Mouse (Mus musculus): ENCODE data around the gene Rps2. TPM values are rescaled to one million over a fixed set of nuclear protein-coding genes. Genes with fewer than 3 reads are reported as not detected.

Gene Rps2
- polyA plus RNA-seq, 1 experiment from 2014 or later = 1,693 TPM

GRCm38 (mm10) chr17:24689251-24690081 lies 28.4 kb upstream of the Rps2 start, which contains the start of gene Syngr3:
Syngr3 (minus strand) TSS chr17:24689955.
- peaks cover 22% of the 10 kb centered on the region for H3K36me3 ChIP-seq
- peak within 1 kb of the TSS; percentile 73; the same call in 1 of the 2 replicates for H3K27ac ChIP-seq
- H3K4me1 ChIP-seq = peaks cover 31% of the 10 kb centered on the region
- peaks cover 64% of the 10 kb centered on the region for H3K27me3 ChIP-seq (ENCODE audit: low read depth, poor library complexity, severe bottlenecking)
- H3K9me3 ChIP-seq (replicated peaks) = no peaks in the 10 kb centered on the region
- 1% methylated on average over 54 of the region's 55 CpGs for WGBS
- H3K4me3 ChIP-seq = peak within 1 kb of the TSS; percentile 81
- peak; percentile 59 for DNase-seq (ENCODE audit: low spot score)

GRCm38 (mm10) chr17:24692385-24692784 lies 25.5 kb upstream of the Rps2 start:
- no peaks in the 10 kb centered on the region for H3K9me3 ChIP-seq (replicated peaks)
- H3K4me3 ChIP-seq = no peak overlapping the region
- 92% methylated on average over 5 of the region's 5 CpGs for WGBS
- peaks cover 39% of the 10 kb centered on the region for H3K4me1 ChIP-seq
- peaks cover 22% of the 10 kb centered on the region for H3K36me3 ChIP-seq
- peaks cover 51% of the 10 kb centered on the region for H3K27me3 ChIP-seq (ENCODE audit: low read depth, poor library complexity, severe bottlenecking)
- no peak for DNase-seq (ENCODE audit: low spot score)
- no peak overlapping the region for H3K27ac ChIP-seq

GRCm38 (mm10) chr17:24695326-24696010 lies 22.4 kb upstream of the Rps2 start:
- H3K9me3 ChIP-seq (replicated peaks) = no peaks in the 10 kb centered on the region
- DNase-seq (ENCODE audit: low spot score) = no peak
- WGBS = 7% methylated on average over 50 of the region's 51 CpGs
- peak overlapping the region; percentile 85 for H3K4me3 ChIP-seq
- H3K27ac ChIP-seq = peak overlapping the region; percentile 93
- H3K36me3 ChIP-seq = peaks cover 38% of the 10 kb centered on the region
- H3K27me3 ChIP-seq (ENCODE audit: low read depth, poor library complexity, severe bottlenecking) = peaks cover 25% of the 10 kb centered on the region
- peaks cover 29% of the 10 kb centered on the region for H3K4me1 ChIP-seq

GRCm38 (mm10) chr17:24696011-24696697 lies 21.8 kb upstream of the Rps2 start, which contains the start of the genes Gfer and Noxo1:
Gfer (minus strand) TSS chr17:24696156.
Noxo1 (plus strand) TSS chr17:24696234.
- peak within 1 kb of the TSS; percentile 93 for H3K27ac ChIP-seq
- WGBS = under 1% methylated on average over 69 of the region's 76 CpGs
- peaks cover 29% of the 10 kb centered on the region for H3K4me1 ChIP-seq

GRCm38 (mm10) chr17:24697985-24698384 lies 19.9 kb upstream of the Rps2 start:
- no peak for DNase-seq (ENCODE audit: low spot score)
- Histone ChIP-seq H3K9me3 (replicated peaks) (no peaks in the 10 kb centered on the region), H3K27me3 (ENCODE audit: low read depth, poor library complexity, severe bottlenecking) (0 out of 2 replicates have a peak, but pooled peaks cover 5% of the 10 kb centered on the region), H3K4me3 (no peak overlapping the region), H3K27ac (no peak overlapping the region), H3K4me1 (peaks cover 29% of the 10 kb centered on the region), H3K36me3 (peaks cover 52% of the 10 kb centered on the region)
- 29% methylated on average over 5 of the region's 5 CpGs for WGBS

More at GRCm38 (mm10) chr17:24696011-24696697, 21.8 kb upstream of the Rps2 start, which contains the start of the genes Gfer and Noxo1:
- Histone ChIP-seq H3K27me3 (ENCODE audit: low read depth, poor library complexity, severe bottlenecking) (peaks cover 18% of the 10 kb centered on the region), H3K9me3 (replicated peaks) (no peaks in the 10 kb centered on the region), H3K4me3 (peak within 1 kb of the TSS; percentile 85), H3K36me3 (peaks cover 45% of the 10 kb centered on the region)
- peak; percentile 91 for DNase-seq (ENCODE audit: low spot score)

DNA sequence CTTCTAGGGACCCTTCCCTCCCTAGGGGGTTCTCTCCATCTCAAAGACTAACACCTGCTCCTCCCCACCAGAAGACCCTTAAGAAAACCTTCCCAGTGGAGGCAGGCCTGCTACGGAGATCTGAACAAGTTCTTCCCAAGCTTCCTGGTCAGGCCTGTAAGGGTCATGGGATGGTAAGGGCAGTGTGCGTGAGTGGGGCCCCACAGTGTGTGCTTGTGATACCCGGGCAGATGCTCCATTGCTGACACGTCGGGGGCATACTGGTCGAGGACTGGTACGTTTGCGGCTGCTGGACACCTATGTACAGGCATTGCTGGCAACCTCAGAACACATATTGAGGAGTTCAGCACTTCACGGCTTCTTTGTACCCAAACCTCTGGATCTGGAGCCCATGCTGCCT lies 19.2 kb upstream of the Rps2 start:
- 70% methylated on average over 9 of the region's 9 CpGs for WGBS
- Histone ChIP-seq H3K4me1 (peaks cover 29% of the 10 kb centered on the region), H3K9me3 (replicated peaks) (no peaks in the 10 kb centered on the region), H3K27me3 (ENCODE audit: low read depth, poor library complexity, severe bottlenecking) (0 out of 2 replicates have a peak, but pooled peaks cover 5% of the 10 kb centered on the region), H3K36me3 (peaks cover 53% of the 10 kb centered on the region), H3K27ac (no peak overlapping the region), H3K4me3 (no peak overlapping the region)
- DNase-seq (ENCODE audit: low spot score) = no peak

DNA sequence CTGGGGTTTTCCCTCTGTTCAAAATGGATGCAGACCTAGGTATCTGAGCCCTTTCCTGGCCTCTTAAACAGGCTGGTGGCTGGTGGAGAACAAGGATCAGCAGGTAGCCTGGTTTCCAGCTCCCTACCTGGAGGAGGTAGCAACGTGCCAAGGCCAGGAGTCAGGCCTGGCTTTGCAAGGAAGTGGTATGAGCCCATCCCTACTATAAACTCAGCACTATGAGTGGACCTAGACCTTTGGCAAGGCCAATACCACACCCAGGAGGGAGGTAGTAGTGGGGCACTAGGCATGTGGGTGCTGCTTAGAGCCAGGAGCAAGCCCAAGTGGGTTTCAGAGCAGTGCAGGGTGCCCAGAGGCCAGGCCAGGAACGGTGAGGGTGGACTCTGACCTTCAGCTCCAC lies 18.4 kb upstream of the Rps2 start:
- no peak overlapping the region for H3K27ac ChIP-seq
- peaks cover 24% of the 10 kb centered on the region for H3K4me1 ChIP-seq
- 77% methylated on average over 2 of the region's 2 CpGs for WGBS
- no peak overlapping the region for H3K4me3 ChIP-seq
- no peaks in the 10 kb centered on the region for H3K9me3 ChIP-seq (replicated peaks)
- peaks cover 55% of the 10 kb centered on the region for H3K36me3 ChIP-seq
- DNase-seq (ENCODE audit: low spot score) = no peak
- H3K27me3 ChIP-seq (ENCODE audit: low read depth, poor library complexity, severe bottlenecking) = 0 out of 2 replicates have a peak, but pooled peaks cover 5% of the 10 kb centered on the region

- H3K9me3 ChIP-seq (replicated peaks) = no peaks in the 10 kb centered on the region
- H3K4me3 ChIP-seq = no peak overlapping the region
- no peak overlapping the region for H3K27ac ChIP-seq
- 0 out of 2 replicates have a peak, but pooled peaks cover 5% of the 10 kb centered on the region for H3K27me3 ChIP-seq (ENCODE audit: low read depth, poor library complexity, severe bottlenecking)
- 93% methylated on average over 9 of the region's 9 CpGs for WGBS
- peaks cover 71% of the 10 kb centered on the region for H3K36me3 ChIP-seq
- peaks cover 21% of the 10 kb centered on the region for H3K4me1 ChIP-seq
- no peak for DNase-seq (ENCODE audit: low spot score)
Measured at GRCm38 (mm10) chr17:24701251-24701650, 16.7 kb upstream of the Rps2 start.

GRCm38 (mm10) chr17:24705821-24706220 lies 12.1 kb upstream of the Rps2 start:
- H3K4me3 ChIP-seq = peak overlapping the region; percentile 77
- WGBS = 94% methylated on average over 3 of the region's 3 CpGs

GRCm38 (mm10) chr17:24706982-24707800 lies 10.7 kb upstream of the Rps2 start, which contains the start of gene Tbl3:
Tbl3 (minus strand) TSS chr17:24707660.
- WGBS = 6% methylated on average over 32 of the region's 32 CpGs
- Histone ChIP-seq H3K4me3 (peak within 1 kb of the TSS; percentile 77), H3K9me3 (replicated peaks) (no peaks in the 10 kb centered on the region), H3K4me1 (peaks cover 18% of the 10 kb centered on the region), H3K36me3 (peaks cover 38% of the 10 kb centered on the region), H3K27ac (peak within 1 kb of the TSS; percentile 85), H3K27me3 (ENCODE audit: low read depth, poor library complexity, severe bottlenecking) (no peaks in the 10 kb centered on the region)
- peak; percentile 98 for DNase-seq (ENCODE audit: low spot score)

More at GRCm38 (mm10) chr17:24705821-24706220, 12.1 kb upstream of the Rps2 start:
- peaks cover 51% of the 10 kb centered on the region for H3K36me3 ChIP-seq
- no peak for DNase-seq (ENCODE audit: low spot score)
- H3K27ac ChIP-seq = no peak overlapping the region
- no peaks in the 10 kb centered on the region for H3K9me3 ChIP-seq (replicated peaks)
- peaks cover 18% of the 10 kb centered on the region for H3K4me1 ChIP-seq
- no peaks in the 10 kb centered on the region for H3K27me3 ChIP-seq (ENCODE audit: low read depth, poor library complexity, severe bottlenecking)

- WGBS = 7% methylated on average over 24 of the region's 24 CpGs
- Histone ChIP-seq H3K4me3 (peak overlapping the region; percentile 77), H3K9me3 (replicated peaks) (no peaks in the 10 kb centered on the region), H3K27me3 (ENCODE audit: low read depth, poor library complexity, severe bottlenecking) (no peaks in the 10 kb centered on the region), H3K27ac (peak overlapping the region; percentile 85; the same call in 1 of the 2 replicates), H3K4me1 (peaks cover 18% of the 10 kb centered on the region), H3K36me3 (peaks cover 31% of the 10 kb centered on the region)
- no peak for DNase-seq (ENCODE audit: low spot score)
Measured at GRCm38 (mm10) chr17:24707801-24708425, 10.0 kb upstream of the Rps2 start.
